Mouse (Mus musculus) left cerebral cortex, adult 11 months (tissue): ENCODE results near the gene Paox.

ENCODE experiments used
- DNase-seq: peaks from one replicate; pipeline ENCODE4 v3.0.0; 2022; ENCODE audit warnings: low spot score

The Paox gene

GRCm38 (mm10) chr7:140172936-140173335 is 57.3 kb downstream of the Paox start, which contains the start of gene Olfr523:
Gene Olfr523 (plus strand): TSS chr7:140173217.
- no peak for DNase-seq

- DNase-seq: no peak
Measured at GRCm38 (mm10) chr7:140179176-140179575, 63.6 kb downstream of the Paox start.

- DNase-seq: no peak
Measured at GRCm38 (mm10) chr7:140180692-140181091, 65.1 kb downstream of the Paox start.

DNA sequence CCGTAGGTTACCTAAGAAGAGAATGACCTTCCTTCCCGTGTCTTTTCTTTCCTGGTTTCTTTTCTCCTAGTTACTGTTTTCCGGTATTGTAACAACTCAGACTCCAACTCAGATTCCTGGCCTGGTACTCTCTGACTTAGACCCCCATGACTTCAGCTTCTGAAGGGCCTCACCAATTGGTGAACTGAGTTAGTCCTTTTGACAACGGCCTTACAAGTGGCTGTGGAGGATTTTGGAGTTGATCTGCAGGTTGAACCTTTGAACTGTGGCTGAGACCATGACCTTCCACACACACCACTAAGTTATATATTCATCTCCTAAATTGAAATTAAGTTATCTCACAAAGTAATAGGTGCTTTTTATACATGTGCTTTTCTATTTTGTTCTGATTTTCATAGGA is 68.6 kb downstream of the Paox start:
- DNase-seq: no peak
